Mouse (Mus musculus) cerebellum, adult 9-11 months (tissue): ENCODE measurements around the gene Tbc1d5.

Source experiments
- DNase-seq: peaks from one replicate; pipeline ENCODE4 v3.0.0; 2022

Gene Tbc1d5

GRCm38 (mm10) chr17:51040861-51041260 is 138.3 kb downstream of the Tbc1d5 start:
- no peak for DNase-seq

DNA sequence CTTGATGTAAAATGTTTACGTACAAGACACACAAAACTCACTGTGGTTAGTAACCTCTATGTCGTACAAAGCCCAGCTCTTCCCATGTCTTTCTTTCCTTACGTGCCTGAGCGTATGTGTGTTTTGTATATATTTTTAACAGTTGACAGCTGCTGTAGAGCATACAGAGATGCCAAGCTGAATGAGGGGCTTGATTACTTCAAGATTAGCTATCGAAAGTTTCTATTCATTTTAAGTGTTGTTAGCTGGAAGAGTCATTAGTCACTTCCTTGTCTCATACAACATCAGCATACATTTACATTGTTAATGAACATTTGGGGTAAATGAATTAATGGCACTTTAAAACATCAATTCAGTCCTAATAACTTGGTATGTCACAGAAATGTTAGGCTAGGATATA is 155.9 kb downstream of the Tbc1d5 start:
- DNase-seq, result no peak

DNA sequence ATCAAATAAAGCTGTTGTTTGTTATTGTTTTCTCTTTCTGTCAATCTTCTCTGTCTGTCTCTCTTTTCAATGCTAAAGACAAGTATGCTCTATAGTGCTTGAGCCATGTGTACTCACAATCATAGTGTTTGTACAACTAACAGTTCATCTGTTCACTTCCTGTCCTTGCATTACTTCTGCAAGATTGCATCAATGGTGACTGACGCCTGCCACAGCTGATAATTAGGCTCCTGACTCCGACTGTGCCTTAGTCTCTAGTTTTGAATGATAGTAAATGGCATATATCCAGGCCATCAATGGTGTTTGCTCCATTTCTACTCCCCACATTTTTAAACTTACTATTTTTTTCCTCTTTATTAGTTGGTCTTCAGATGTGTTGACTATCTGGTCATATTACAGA is 162.8 kb downstream of the Tbc1d5 start:
- no peak for DNase-seq

- no peak for DNase-seq
These were observed 165.2 kb downstream of the Tbc1d5 start for GRCm38 (mm10) chr17:51013908-51014307.

GRCm38 (mm10) chr17:51003179-51003578 is 176.0 kb downstream of the Tbc1d5 start:
- DNase-seq, result no peak

GRCm38 (mm10) chr17:50998216-50998615 is 180.9 kb downstream of the Tbc1d5 start:
- DNase-seq, result no peak

GRCm38 (mm10) chr17:50993294-50993993 is 185.7 kb downstream of the Tbc1d5 start:
- no peak for DNase-seq

- no peak for DNase-seq
These were observed 188.3 kb downstream of the Tbc1d5 start for GRCm38 (mm10) chr17:50990770-50991405.

- DNase-seq, result no peak
These were observed 191.2 kb downstream of the Tbc1d5 start for GRCm38 (mm10) chr17:50987935-50988334.

DNA sequence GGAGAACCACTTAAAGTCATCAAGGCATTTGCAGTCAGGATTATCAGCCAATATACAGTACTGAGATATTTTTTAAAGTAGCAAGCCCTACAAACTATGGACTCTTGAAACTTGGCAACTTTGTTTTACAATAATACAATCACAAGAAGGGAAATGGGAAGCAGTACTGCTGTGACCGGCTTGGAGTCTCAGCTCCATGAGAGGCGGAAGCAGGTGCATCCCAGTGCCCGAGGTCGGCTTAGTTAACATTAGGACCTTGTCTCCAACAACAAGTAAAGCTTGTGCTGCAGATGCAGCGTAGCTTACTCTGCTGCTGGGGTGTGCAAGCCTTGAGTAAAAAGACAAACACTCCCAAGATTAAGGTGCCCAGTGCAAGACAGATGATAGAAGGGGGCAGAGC is 197.2 kb downstream of the Tbc1d5 start:
- no peak for DNase-seq

GRCm38 (mm10) chr17:50972142-50972541 is 207.0 kb downstream of the Tbc1d5 start:
- DNase-seq, result no peak

GRCm38 (mm10) chr17:50966147-50966546 is 213.0 kb downstream of the Tbc1d5 start:
- DNase-seq, result no peak

GRCm38 (mm10) chr17:50954313-50954712 is 224.8 kb downstream of the Tbc1d5 start:
- no peak for DNase-seq

DNA sequence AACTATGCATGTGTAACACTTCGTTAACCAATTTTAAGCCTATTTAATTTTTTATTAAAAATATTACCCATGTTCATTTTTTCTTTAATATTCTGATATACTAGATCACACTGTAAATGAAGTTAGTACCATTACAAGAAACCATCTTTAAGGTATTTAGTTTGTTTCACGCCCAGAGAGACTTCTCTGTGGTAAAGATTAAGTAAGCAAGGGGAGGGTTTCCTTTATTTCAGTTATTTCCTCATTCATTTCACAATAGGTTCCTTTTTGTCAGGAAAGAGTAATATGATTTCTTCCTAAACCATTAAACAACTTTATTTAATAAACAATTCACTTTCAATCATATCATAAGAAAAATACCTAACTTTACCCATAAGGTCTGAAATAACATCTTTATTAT is 256.8 kb downstream of the Tbc1d5 start:
- DNase-seq, result no peak

DNA sequence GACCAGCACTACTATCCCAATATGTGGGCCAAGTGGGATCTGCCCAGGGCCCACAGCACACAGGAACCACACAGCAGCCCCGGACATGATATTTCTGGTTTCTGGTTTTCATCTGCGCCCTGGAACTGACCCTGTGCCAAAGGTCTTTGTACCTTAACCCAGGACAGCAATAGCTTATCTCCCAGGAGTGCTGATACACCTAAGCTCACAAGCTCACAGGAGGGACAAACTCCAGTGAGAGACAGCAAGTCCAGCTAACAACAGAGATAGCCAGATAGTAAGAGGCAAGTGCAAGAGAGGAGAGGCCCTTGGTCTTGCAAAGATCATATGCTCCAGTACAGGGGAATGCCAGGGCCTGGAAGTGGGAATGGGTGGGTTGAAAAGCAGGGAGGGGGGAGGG is 263.9 kb downstream of the Tbc1d5 start:
- no peak for DNase-seq

- no peak for DNase-seq
These were observed 270.4 kb downstream of the Tbc1d5 start for GRCm38 (mm10) chr17:50908568-50909335.

DNA sequence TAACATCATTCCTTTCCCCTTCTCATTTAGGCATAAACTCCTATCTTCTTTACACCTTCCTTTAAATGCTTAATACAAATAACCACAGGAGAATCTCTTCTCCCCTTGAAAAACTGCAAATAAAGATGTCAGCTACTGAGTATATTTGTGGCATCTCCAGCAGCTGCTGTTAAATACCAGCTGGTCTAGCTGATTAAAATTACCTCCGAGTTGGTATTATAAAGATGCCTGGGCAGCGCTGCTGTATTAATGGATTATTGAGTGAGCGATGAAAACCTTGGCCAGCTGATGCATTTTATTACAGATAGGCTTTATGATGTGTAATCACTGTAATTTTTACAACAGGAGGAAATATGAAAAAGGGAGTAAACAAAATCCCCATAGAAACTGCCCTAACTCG is 271.0 kb downstream of the Tbc1d5 start:
- no peak for DNase-seq

- DNase-seq, result no peak
These were observed 272.5 kb downstream of the Tbc1d5 start for GRCm38 (mm10) chr17:50906630-50907029.

GRCm38 (mm10) chr17:50904463-50904862 is 274.7 kb downstream of the Tbc1d5 start:
- DNase-seq, result no peak

- DNase-seq, result no peak
These were observed 281.3 kb downstream of the Tbc1d5 start for GRCm38 (mm10) chr17:50897867-50898266.

- DNase-seq, result no peak
These were observed 289.7 kb downstream of the Tbc1d5 start for GRCm38 (mm10) chr17:50889475-50889874.

DNA sequence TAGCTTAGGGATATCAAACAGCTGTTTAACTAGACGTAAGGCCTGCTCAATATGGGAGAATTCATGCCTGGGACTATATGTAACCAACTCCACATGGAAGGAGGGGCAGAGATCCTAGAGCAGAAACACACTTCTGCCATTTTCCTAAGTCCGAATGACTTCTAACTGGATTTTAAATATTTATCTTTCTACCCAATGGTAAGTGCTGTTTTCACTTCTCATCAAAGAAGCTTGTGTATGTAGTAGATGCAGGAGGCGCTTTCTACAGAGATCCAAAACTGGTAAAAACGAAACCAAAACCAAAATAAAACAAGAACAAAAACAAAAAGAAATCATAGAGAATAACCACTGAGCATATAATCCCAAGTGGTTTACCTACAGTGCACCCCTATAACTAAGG is 299.2 kb downstream of the Tbc1d5 start:
- no peak for DNase-seq

DNA sequence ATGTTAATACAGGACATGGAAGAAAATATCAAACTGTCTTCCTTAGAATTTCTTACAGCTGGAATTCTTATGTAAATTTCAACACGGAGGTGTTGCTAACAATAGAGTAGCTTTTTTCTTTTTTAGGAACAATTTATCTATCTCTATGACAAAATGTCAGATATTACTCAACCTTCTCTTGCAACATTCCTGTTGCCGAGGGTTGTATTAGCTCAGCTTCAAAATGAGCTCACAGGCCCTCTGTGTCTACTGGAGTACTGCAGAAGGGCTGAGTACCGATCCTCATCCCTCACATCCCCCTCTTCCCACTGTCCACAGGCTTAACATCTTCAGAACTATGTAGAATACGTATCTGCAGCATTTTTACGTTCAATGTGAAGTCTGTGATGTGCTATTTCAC is 302.7 kb downstream of the Tbc1d5 start:
- no peak for DNase-seq

DNA sequence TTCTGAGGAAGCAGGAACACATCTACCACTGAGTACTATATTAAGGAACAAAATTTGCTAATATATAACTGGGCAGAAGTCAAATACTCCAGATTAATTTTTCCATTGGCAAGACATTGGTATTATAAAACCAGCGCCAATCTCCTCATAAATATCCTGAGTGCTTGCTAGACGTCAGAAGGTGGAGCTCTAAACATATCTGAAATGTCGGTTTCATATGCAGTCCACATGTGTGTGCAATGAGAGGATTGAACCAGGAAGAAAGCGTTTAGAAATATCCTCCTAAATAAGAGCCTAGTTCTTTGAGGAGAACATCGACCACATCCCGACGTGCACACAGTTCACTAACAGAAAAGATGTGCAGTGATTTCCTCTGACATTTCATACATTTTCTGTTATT is 305.1 kb downstream of the Tbc1d5 start:
- no peak for DNase-seq
